Comparison of ENCODE assay signal across 21 mouse cellular contexts in genomic region chr4:128445514-128446260, GRCm38 (mm10).
DNase-seq lines count a peak whose midpoint lies in the region; ATAC-seq and TF ChIP-seq lines count a peak whose summit lies in the region.
"Had no signal": no experiment of that assay in that cellular context is flagged by ENCODE, and none has a peak within 500 bp of the region (broad histone marks: within the 10 kb centered on the region; RNA-seq: fewer than 3 reads in every experiment).

No protein-coding gene starts in this region.

- H3K36me3 ChIP-seq in hindbrain, embryonic 12.5 days, result no peaks in the 10 kb centered on the region
- H3K36me3 ChIP-seq in hindbrain, embryonic 16.5 days (ENCODE audit: control insufficient read depth, insufficient read depth, low read length), result no peaks in the 10 kb centered on the region
- no peaks in the 10 kb centered on the region for H3K36me3 ChIP-seq in lung, postnatal 0 days (ENCODE audit: insufficient read depth, low read length)
- 0 out of 2 replicates have a peak, but pooled peaks cover 5% of the 10 kb centered on the region for H3K36me3 ChIP-seq in midbrain, embryonic 14.5 days (ENCODE audit: control insufficient read depth, insufficient read depth, low read length)
- H3K36me3 ChIP-seq: heart, embryonic 13.5 days; limb, embryonic 13.5 days had no signal

- peak; percentile 29 for DNase-seq in lung, postnatal 0 days (ENCODE audit: low spot score)
- DNase-seq in lung, postnatal 14 days, result no peak
- DNase-seq in brain, embryonic 14.5 days (ENCODE audit: low read depth), result peak; percentile 64
- DNase-seq in midbrain, embryonic 14.5 days, result peak; percentile 53
- no peak for DNase-seq in cerebellum, adult 2 months
- DNase-seq in kidney, adult 11 months, result no peak
- DNase-seq: adrenal gland, postnatal 36 days; B cell, adult 2 months; cerebellum, adult 8-10 months; gastrocnemius, postnatal 14 days; heart, adult 18-20 months; heart, postnatal 4 days; kidney, postnatal 36 days; layer of hippocampus, adult 9-11 months; thymus, postnatal 25 days had no signal

- 49% methylated on average over 15 of the region's 15 CpGs for WGBS in hindbrain, embryonic 12.5 days
- WGBS in hindbrain, embryonic 16.5 days, result 35% methylated on average over 15 of the region's 15 CpGs
- 48% methylated on average over 15 of the region's 15 CpGs for WGBS in lung, postnatal 0 days
- WGBS in midbrain, embryonic 14.5 days, result 36% methylated on average over 15 of the region's 15 CpGs
- WGBS in cerebellum, adult 2 months, result 69% methylated on average over 15 of the region's 15 CpGs

- no peaks in the 10 kb centered on the region for H3K9me3 ChIP-seq in hindbrain, embryonic 12.5 days (replicated peaks)
- no peaks in the 10 kb centered on the region for H3K9me3 ChIP-seq in hindbrain, embryonic 16.5 days (ENCODE audit: control insufficient read depth, low read length)
- H3K9me3 ChIP-seq in lung, postnatal 0 days (ENCODE audit: low read length), result no peaks in the 10 kb centered on the region
- no peaks in the 10 kb centered on the region for H3K9me3 ChIP-seq in midbrain, embryonic 14.5 days (ENCODE audit: control insufficient read depth, low read length)
- H3K9me3 ChIP-seq: heart, embryonic 13.5 days; limb, embryonic 13.5 days had no signal

- no peak overlapping the region for H3K4me2 ChIP-seq in hindbrain, embryonic 12.5 days (replicated peaks)
- no peak overlapping the region for H3K4me2 ChIP-seq in hindbrain, embryonic 16.5 days (ENCODE audit: low read length)
- no peak overlapping the region for H3K4me2 ChIP-seq in lung, postnatal 0 days (replicated peaks; ENCODE audit: low read depth, low read length)
- H3K4me2 ChIP-seq in midbrain, embryonic 14.5 days (ENCODE audit: low read length), result no peak overlapping the region
- H3K4me2 ChIP-seq: heart, embryonic 13.5 days; limb, embryonic 13.5 days had no signal

- no peak overlapping the region for H3K4me3 ChIP-seq in hindbrain, embryonic 12.5 days
- H3K4me3 ChIP-seq in hindbrain, embryonic 16.5 days (ENCODE audit: low read length), result no peak overlapping the region
- H3K4me3 ChIP-seq in lung, postnatal 0 days (ENCODE audit: low read depth, low read length), result no peak overlapping the region
- H3K4me3 ChIP-seq in midbrain, embryonic 14.5 days (replicated peaks; ENCODE audit: low read depth, low read length), result no peak overlapping the region
- no peak overlapping the region for H3K4me3 ChIP-seq in cerebellum, adult 2 months (replicated peaks; ENCODE audit: insufficient read depth, low read depth, low read length)
- H3K4me3 ChIP-seq: heart, embryonic 13.5 days; limb, embryonic 13.5 days had no signal

- peak overlapping the region; percentile 17; the same call in 1 of the 2 replicates for H3K27ac ChIP-seq in hindbrain, embryonic 12.5 days
- H3K27ac ChIP-seq in hindbrain, embryonic 16.5 days (ENCODE audit: low read depth, low read length), result no peak overlapping the region
- H3K27ac ChIP-seq in lung, postnatal 0 days (ENCODE audit: low read length), result no peak overlapping the region
- peak overlapping the region; percentile 46 for H3K27ac ChIP-seq in midbrain, embryonic 14.5 days (replicated peaks; ENCODE audit: low read depth, low read length)
- H3K27ac ChIP-seq in cerebellum, adult 2 months (ENCODE audit: insufficient read depth, low read length), result no peak overlapping the region
- H3K27ac ChIP-seq: heart, embryonic 13.5 days; limb, embryonic 13.5 days; liver, embryonic 14.5 days; macrophage had no signal

- no peak for ATAC-seq in hindbrain, embryonic 12.5 days (ENCODE audit: low FRiP score)
- no peak for ATAC-seq in hindbrain, embryonic 16.5 days
- no peak for ATAC-seq in lung, postnatal 0 days
- no peak for ATAC-seq in midbrain, embryonic 14.5 days (ENCODE audit: low FRiP score, low TSS enrichment)

- no peak for TF ChIP-seq POLR2A in brain, embryonic 14.5 days (IDR thresholded peaks at IDR 0.05; ENCODE audit: borderline replicate concordance, extremely low read depth, insufficient read depth, insufficient read length, poor library complexity, severe bottlenecking)
- TF ChIP-seq POLR2A in cerebellum, adult 2 months (IDR thresholded peaks at IDR 0.05; ENCODE audit: borderline replicate concordance, insufficient read depth, low read length), result no peak

- no peak for TF ChIP-seq EP300 in lung, postnatal 0 days (IDR thresholded peaks at IDR 0.05)

- TF ChIP-seq CTCF in lung, postnatal 0 days (IDR thresholded peaks at IDR 0.05), result no peak
- no peak for TF ChIP-seq CTCF in brain, embryonic 14.5 days (IDR thresholded peaks at IDR 0.05; ENCODE audit: borderline replicate concordance, extremely low read depth, insufficient read depth, insufficient read length)
- no peak for TF ChIP-seq CTCF in cerebellum, adult 2 months (IDR thresholded peaks at IDR 0.05; ENCODE audit: borderline replicate concordance, insufficient read depth, low read depth, low read length)

- peaks cover 19% of the 10 kb centered on the region for H3K4me1 ChIP-seq in hindbrain, embryonic 12.5 days
- peaks cover 13% of the 10 kb centered on the region for H3K4me1 ChIP-seq in hindbrain, embryonic 16.5 days (ENCODE audit: control insufficient read depth, insufficient read depth, low read depth, low read length)
- H3K4me1 ChIP-seq in lung, postnatal 0 days (ENCODE audit: insufficient read depth, low read depth, low read length), result no peaks in the 10 kb centered on the region
- peaks cover 24% of the 10 kb centered on the region for H3K4me1 ChIP-seq in midbrain, embryonic 14.5 days (ENCODE audit: control insufficient read depth, insufficient read depth, low read length)
- H3K4me1 ChIP-seq in cerebellum, adult 2 months (ENCODE audit: control insufficient read depth, insufficient read depth, low read length), result peaks cover 7% of the 10 kb centered on the region

- no peaks in the 10 kb centered on the region for H3K27me3 ChIP-seq in hindbrain, embryonic 12.5 days
- no peaks in the 10 kb centered on the region for H3K27me3 ChIP-seq in hindbrain, embryonic 16.5 days (replicated peaks; ENCODE audit: control insufficient read depth, insufficient read depth, low read length)
- H3K27me3 ChIP-seq in lung, postnatal 0 days (replicated peaks; ENCODE audit: insufficient read depth, low read length), result no peaks in the 10 kb centered on the region
- no peaks in the 10 kb centered on the region for H3K27me3 ChIP-seq in midbrain, embryonic 14.5 days (ENCODE audit: control insufficient read depth, insufficient read depth, low read length)
- no peaks in the 10 kb centered on the region for H3K27me3 ChIP-seq in cerebellum, adult 2 months (ENCODE audit: control insufficient read depth, insufficient read depth, low read length)
- H3K27me3 ChIP-seq: heart, embryonic 13.5 days had no signal

- no peak overlapping the region for H3K9ac ChIP-seq in hindbrain, embryonic 12.5 days
- H3K9ac ChIP-seq in hindbrain, embryonic 16.5 days (ENCODE audit: low read depth, low read length), result no peak overlapping the region
- H3K9ac ChIP-seq in lung, postnatal 0 days (replicated peaks; ENCODE audit: low read depth), result no peak overlapping the region
- H3K9ac ChIP-seq in midbrain, embryonic 14.5 days (replicated peaks; ENCODE audit: low read length), result no peak overlapping the region
- H3K9ac ChIP-seq: heart, embryonic 13.5 days; limb, embryonic 13.5 days; liver, embryonic 14.5 days had no signal

Comparison
In these comparisons a context has a peak if more than half of its experiments do, and no peak if none do; other contexts are left out.
1. H3K27ac ChIP-seq: peak in hindbrain, embryonic 12.5 days (single experiment) and midbrain, embryonic 14.5 days (single experiment); none in hindbrain, embryonic 16.5 days (single experiment), lung, postnatal 0 days (single experiment) and cerebellum, adult 2 months (single experiment).
2. DNase-seq: peak in lung, postnatal 0 days (single experiment), brain, embryonic 14.5 days (single experiment) and midbrain, embryonic 14.5 days (single experiment); none in lung, postnatal 14 days (single experiment), cerebellum, adult 2 months (0 of 2) and kidney, adult 11 months (single experiment).